Mouse (Mus musculus): ENCODE measurements at regions not wholly inside any gene's neighbourhood (a gene's known extent, or its start where the extent isn't known, plus 50 kb on each side); places are given as distances from the start of the nearest gene placed in this dataset.
A peak's percentile ranks its signal among the peaks of the same experiment; 100 is the strongest.

DNA sequence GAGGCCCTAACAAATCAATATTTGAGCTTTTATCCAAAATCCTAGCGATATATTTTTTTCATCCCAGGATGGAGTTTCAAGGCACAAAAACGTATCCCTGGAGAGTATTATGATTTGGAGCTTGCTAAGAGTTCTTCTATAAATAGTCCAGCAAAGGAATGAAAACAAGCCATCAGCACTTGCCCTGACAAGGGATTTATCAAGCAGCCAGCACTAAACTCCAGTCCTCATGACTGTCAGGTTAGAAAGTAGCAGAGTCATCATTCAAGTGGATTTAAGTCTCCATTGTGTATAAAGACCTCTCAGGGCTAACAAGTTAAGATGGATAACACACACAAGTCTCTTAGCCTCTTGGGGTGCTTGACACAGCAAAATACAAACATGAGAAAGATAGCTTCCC, 148.6 kb upstream of the Ust start:
- ATAC-seq: no peak
- CTCF ChIA-PET: no interaction called here

DNA sequence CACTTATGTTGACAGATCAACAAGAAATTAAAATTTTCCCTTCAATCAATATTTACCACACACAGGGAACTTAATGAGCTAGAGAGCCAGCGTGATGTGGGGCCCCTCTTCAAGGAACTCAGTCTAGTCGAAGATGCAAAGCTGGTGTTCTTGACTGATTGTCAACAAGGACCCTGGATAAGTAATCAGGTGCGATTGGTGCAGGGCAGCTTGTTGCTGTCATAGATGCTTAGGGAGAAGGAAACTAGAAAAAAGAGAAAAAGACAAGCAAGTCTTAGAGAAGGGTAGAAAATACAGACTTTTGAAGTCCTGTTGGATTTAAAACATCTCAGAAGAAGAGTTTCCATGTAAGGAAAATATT, 140.3 kb upstream of the Ust start:
- DNase-seq (ENCODE audit: low read depth, low spot score) (no peak), ATAC-seq (no peak)
- POLR2A ChIA-PET: no interaction called here
- in situ Hi-C loops (cut with MboI; ENCODE audit: low pct_unique_long_range_greater_than_20kb): no loop called here
- CTCF ChIA-PET: interaction anchor here (1.0 kb wide), 1 partner anchor 8 kb away, joined by 3 read pairs; no protein-coding TSS in a partner anchor
- no peak for TF ChIP-seq CTCF (IDR thresholded peaks at IDR 0.05)
- H3K27me3 ChIP-seq: no peaks in the 10 kb centered on the region

More for the DNA sequence above, 148.6 kb upstream of the Ust start:
- H3K27me3 ChIP-seq: no peaks in the 10 kb centered on the region
- no peak for DNase-seq (ENCODE audit: low read depth, low spot score)
- in situ Hi-C loops (cut with MboI; ENCODE audit: low pct_unique_long_range_greater_than_20kb): no loop called here
- POLR2A ChIA-PET: no interaction called here
- no peak for TF ChIP-seq CTCF (IDR thresholded peaks at IDR 0.05)

DNA sequence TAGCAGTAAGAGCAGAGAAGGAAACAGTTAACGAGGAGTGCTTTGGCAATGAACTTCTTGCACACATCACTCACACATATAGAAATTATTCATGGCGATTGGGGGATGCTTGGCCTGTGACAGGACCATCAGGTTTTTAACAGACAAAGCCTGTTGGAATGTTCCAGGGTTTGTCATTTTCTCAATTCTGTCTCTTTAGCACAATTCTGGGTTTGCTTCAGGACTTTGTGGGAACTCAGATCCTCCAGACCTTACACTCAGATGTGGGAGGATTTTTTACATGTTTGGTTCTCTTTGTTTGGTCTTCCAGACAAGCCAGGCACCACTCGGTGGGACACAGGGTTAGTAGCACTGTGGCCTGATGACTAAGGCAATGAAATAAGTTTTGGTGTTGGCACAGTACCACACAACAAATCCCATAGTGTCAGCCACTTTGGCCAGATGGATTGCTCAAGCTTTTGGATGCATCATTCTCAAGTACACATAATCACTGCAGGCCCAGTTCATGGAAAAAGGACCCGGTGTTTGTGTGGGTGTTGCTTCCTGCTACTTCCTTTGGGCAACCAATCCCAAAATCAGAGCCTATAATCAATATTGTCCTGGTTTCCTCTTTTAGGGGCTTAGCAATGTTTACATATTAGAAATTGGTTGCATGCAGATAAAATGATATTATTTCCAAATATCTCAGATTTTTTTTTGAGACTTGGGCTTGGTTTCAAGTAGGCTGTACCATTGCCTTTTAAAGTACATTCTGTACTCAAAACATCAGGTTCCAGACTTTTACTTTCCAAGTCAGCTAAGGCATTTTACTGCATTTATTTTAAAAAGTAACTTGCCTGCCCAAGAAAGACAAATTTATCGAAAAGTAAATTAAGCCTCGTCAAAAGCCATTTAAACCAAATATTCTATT, 139.7 kb upstream of the Ust start:
- no peak for ATAC-seq
- CTCF ChIA-PET: interaction anchor here (1.0 kb wide), 1 partner anchor 7 kb away, joined by 3 read pairs; no protein-coding TSS in a partner anchor
- POLR2A ChIA-PET: no interaction called here
- H3K27me3 ChIP-seq: no peaks in the 10 kb centered on the region
- no peak for TF ChIP-seq CTCF (IDR thresholded peaks at IDR 0.05)
- in situ Hi-C loops (cut with MboI; ENCODE audit: low pct_unique_long_range_greater_than_20kb): no loop called here
- DNase-seq (ENCODE audit: low read depth, low spot score): no peak

- DNase-seq (ENCODE audit: low read depth, low spot score) (no peak), ATAC-seq (no peak)
- POLR2A ChIA-PET: no interaction called here
- no peak for TF ChIP-seq CTCF (IDR thresholded peaks at IDR 0.05)
- in situ Hi-C loops (cut with MboI; ENCODE audit: low pct_unique_long_range_greater_than_20kb): no loop called here
- no peaks in the 10 kb centered on the region for H3K27me3 ChIP-seq
- CTCF ChIA-PET: no interaction called here
Measured at GRCm38 (mm10) chr10:8657176-8658023, 138.8 kb upstream of the Ust start.

- in situ Hi-C loops (cut with MboI; ENCODE audit: low pct_unique_long_range_greater_than_20kb): no loop called here
- CTCF ChIA-PET: no interaction called here
- ATAC-seq (no peak), DNase-seq (ENCODE audit: low read depth, low spot score) (no peak)
- POLR2A ChIA-PET: no interaction called here
- no peaks in the 10 kb centered on the region for H3K27me3 ChIP-seq
- no peak for TF ChIP-seq CTCF (IDR thresholded peaks at IDR 0.05)
Measured at GRCm38 (mm10) chr10:8653651-8654050, 135.0 kb upstream of the Ust start.

DNA sequence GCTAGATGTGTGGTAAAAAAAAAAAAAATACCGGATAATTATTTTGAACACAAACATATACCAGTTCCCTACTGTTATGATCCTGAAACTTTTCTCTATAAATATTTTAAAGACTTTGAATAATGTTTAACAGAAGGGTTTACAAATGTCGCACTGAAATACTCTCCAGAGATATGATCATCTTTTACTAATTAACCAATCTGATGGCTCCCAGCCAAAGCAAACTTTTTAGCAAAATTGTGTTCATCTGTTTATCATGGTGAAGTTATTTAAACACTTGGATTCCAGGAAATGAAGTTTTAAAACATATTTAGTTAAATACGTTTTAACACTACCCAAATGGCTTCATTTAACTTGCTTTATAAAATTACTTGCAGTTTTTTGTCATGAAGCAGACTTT, 123.6 kb upstream of the Ust start:
- ATAC-seq (no peak), DNase-seq (ENCODE audit: low read depth, low spot score) (peak; percentile 44)
- in situ Hi-C loops (cut with MboI; ENCODE audit: low pct_unique_long_range_greater_than_20kb): no loop called here
- TF ChIP-seq CTCF (IDR thresholded peaks at IDR 0.05): no peak
- ChIA-PET POLR2A (no interaction called here), CTCF (no interaction called here)
- no peaks in the 10 kb centered on the region for H3K27me3 ChIP-seq

GRCm38 (mm10) chr10:8624229-8624911, 105.7 kb upstream of the Ust start:
- H3K27me3 ChIP-seq: no peaks in the 10 kb centered on the region
- in situ Hi-C loops (cut with MboI; ENCODE audit: low pct_unique_long_range_greater_than_20kb): no loop called here
- DNase-seq (ENCODE audit: low read depth, low spot score): no peak
- ATAC-seq: no peak
- TF ChIP-seq CTCF (IDR thresholded peaks at IDR 0.05): no peak
- ChIA-PET CTCF (no interaction called here), POLR2A (no interaction called here)

DNA sequence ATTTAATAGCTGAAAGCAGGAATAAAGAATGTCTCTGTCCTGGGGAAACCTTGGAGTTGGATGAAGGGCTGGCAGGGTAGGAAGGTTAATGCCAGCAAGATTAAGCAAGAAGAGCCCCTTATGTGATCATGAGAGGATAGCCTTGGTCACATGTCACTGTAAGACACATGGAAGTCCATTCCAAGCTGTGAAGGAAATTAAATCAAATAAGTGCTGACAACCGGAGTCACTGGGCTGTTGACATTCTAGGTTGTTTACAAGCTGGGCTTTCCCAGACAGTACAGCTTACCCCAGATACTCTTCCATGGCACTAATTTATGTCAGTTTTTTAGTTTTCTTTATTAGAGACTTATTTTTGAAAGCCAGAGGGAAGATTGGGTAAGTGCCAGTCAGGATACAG, 100.1 kb upstream of the Ust start:
- in situ Hi-C loops (cut with MboI; ENCODE audit: low pct_unique_long_range_greater_than_20kb): no loop called here

DNA sequence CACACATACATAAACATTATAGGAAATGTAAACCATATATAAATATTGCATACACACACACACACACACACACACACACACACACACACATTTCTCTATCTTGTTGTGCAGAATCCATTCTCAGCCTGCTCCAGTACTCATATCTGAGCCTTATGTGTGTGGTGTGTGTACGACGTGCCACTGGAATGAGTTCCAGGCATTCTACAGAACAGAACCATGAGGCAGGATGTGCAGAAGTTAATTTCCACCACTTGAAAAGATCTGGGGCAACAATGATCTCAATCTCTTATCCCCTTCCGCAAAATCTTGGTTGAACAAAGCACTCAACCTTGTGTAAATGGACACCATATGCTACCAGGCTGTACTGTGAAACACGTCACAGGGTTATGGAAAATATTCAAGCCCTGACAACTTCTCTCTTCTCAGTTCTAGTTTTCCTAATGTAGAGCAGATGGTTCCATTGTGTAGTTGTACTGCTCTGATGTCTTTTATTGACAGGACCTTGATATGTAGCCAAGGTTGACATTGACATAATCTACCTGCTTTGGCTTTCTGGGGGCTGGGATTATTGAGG, 96.9 kb upstream of the Ust start:
- POLR2A ChIA-PET: no interaction called here
- peaks cover 4% of the 10 kb centered on the region for H3K27me3 ChIP-seq
- DNase-seq (ENCODE audit: low read depth, low spot score) (no peak), ATAC-seq (no peak)
- in situ Hi-C loops (cut with MboI; ENCODE audit: low pct_unique_long_range_greater_than_20kb): no loop called here
- CTCF ChIA-PET: no interaction called here
- no peak for TF ChIP-seq CTCF (IDR thresholded peaks at IDR 0.05)

More for the DNA sequence above, 100.1 kb upstream of the Ust start:
- ChIA-PET CTCF (interaction anchor here (1.0 kb wide), 1 partner anchor 30 kb away, joined by 4 read pairs; no protein-coding TSS in a partner anchor), POLR2A (no interaction called here)
- TF ChIP-seq CTCF (IDR thresholded peaks at IDR 0.05): no peak
- ATAC-seq (no peak), DNase-seq (ENCODE audit: low read depth, low spot score) (no peak)
- peaks cover 4% of the 10 kb centered on the region for H3K27me3 ChIP-seq

DNA sequence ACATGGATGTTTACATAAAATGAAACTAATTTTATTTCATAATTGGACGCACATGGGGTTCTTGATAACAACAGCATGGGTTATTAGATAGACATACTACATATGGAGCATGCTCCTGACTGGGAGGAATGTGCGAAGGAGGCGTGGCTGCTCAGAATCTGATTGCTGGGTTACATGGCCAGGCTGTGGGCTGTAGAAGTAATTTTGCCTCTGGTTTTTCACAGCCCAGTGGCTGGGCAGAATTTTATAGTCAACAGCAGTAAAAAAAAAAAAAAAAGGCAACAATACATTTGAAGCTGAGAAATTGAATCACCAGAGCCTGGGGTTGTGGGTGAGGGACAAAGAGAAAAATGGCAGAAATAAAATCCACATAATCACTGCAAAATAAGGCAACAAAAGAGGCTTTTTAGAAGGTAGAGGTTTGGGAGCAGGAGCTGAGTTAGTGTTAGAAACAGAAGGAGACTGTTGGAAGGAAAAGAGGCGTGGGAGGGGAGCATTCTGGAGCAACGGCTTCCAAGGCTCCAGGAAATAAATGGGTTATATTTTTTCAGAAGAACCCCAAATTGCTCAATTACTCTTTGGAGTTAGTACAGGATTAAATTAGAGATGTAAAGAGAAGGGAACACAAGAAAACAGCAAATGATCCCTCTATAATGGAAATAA, 71.4 kb upstream of the Ust start:
- ATAC-seq (no peak), DNase-seq (ENCODE audit: low read depth, low spot score) (no peak)
- H3K27me3 ChIP-seq: peaks cover under 1% of the 10 kb centered on the region
- no peak for TF ChIP-seq CTCF (IDR thresholded peaks at IDR 0.05)
- ChIA-PET POLR2A (no interaction called here), CTCF (no interaction called here)
- in situ Hi-C loops (cut with MboI; ENCODE audit: low pct_unique_long_range_greater_than_20kb): no loop called here

All from Patski (cell line).